Mouse (Mus musculus) brain, adult 10 weeks (tissue): ENCODE data around the gene Chrna9. TPM values are rescaled to one million over a fixed set of nuclear protein-coding genes. Genes with fewer than 3 reads are reported as not detected.

Experiments used
- polyA plus RNA-seq: library from polyadenylated mRNA; stranded (reverse); fragments of 350-450 nt; fragmentation: Illumina TruSeq; extraction: RNeasy Lipid Tissue Mini Kit (QIAGEN cat#74804); gene quantifications from one replicate; pipeline ENCODE4 v1.2.3, GENCODE M21; 2015; ENCODE audit warnings: low read depth, low replicate concordance

Gene Chrna9
- not detected for polyA plus RNA-seq

GRCm38 (mm10) chr5:65934783-65935182, at the start of gene Chrna9:
Chrna9 (plus strand) TSS chr5:65934921.

GRCm38 (mm10) chr5:66004134-66004925, 69.6 kb downstream of the Chrna9 start, which contains the start of gene 9130230L23Rik:
9130230L23Rik (minus strand) TSS chr5:66004285.

Other genes with a start within 250 kb of the Chrna9 start
- 50.4 TPM for gene Pds5a, start 236.6 kb upstream of the Chrna9 start, polyA plus RNA-seq
- 3.6 TPM for gene N4bp2, start 171.4 kb upstream of the Chrna9 start, polyA plus RNA-seq
- gene Rhoh, start 73.7 kb upstream of the Chrna9 start, polyA plus RNA-seq = 0.45 TPM
- gene 9130230L23Rik, start 69.4 kb downstream of the Chrna9 start, polyA plus RNA-seq = not detected
- gene Rbm47, start 238.2 kb downstream of the Chrna9 start, polyA plus RNA-seq = 2.0 TPM